Mouse (Mus musculus): ENCODE data around the gene Lyrm9.
"Not testable (repeated sequence)": the region's sequence is repeated elsewhere in the genome, so short reads cannot be mapped to it uniquely, and the experiment has no call there.

Lyrm9 gene

GRCm38 (mm10) chr11:78852529-78852928, 26.1 kb downstream of the Lyrm9 start:
- DNase-seq: no peak

- DNase-seq: peak; percentile 87
Observed at GRCm38 (mm10) chr11:78856310-78856709, 29.9 kb downstream of the Lyrm9 start.

- no peak for DNase-seq
Observed at GRCm38 (mm10) chr11:78857611-78858010, 31.2 kb downstream of the Lyrm9 start.

- no peak for DNase-seq
Observed at GRCm38 (mm10) chr11:78863898-78864297, 37.5 kb downstream of the Lyrm9 start.

- DNase-seq: no peak
Observed at GRCm38 (mm10) chr11:78864567-78865278, 38.3 kb downstream of the Lyrm9 start.

GRCm38 (mm10) chr11:78865314-78865713, 38.9 kb downstream of the Lyrm9 start:
- no peak for DNase-seq

GRCm38 (mm10) chr11:78866486-78866885, 40.1 kb downstream of the Lyrm9 start:
- no peak for DNase-seq

- DNase-seq: no peak
Observed at GRCm38 (mm10) chr11:78867696-78868095, 41.3 kb downstream of the Lyrm9 start.

- DNase-seq: not testable (repeated sequence)
Observed at GRCm38 (mm10) chr11:78869205-78869604, 42.8 kb downstream of the Lyrm9 start.

- DNase-seq: no peak
Observed at GRCm38 (mm10) chr11:78870891-78871290, 44.5 kb downstream of the Lyrm9 start.

GRCm38 (mm10) chr11:78872782-78873181, 46.4 kb downstream of the Lyrm9 start:
- DNase-seq: no peak

GRCm38 (mm10) chr11:78879727-78880126, 53.3 kb downstream of the Lyrm9 start:
- DNase-seq: no peak

GRCm38 (mm10) chr11:78886693-78887092, 60.3 kb downstream of the Lyrm9 start:
- DNase-seq: no peak

- DNase-seq: peak; percentile 81
Observed at GRCm38 (mm10) chr11:78887102-78887971, 61.0 kb downstream of the Lyrm9 start.

- no peak for DNase-seq
Observed at GRCm38 (mm10) chr11:78889156-78889555, 62.8 kb downstream of the Lyrm9 start.
